Mouse (Mus musculus) brain, embryonic 14.5 days (tissue): ENCODE results near the gene Bora.

Experiments used
- CTCF ChIP-seq: fragments of 200-500 bp; IDR thresholded peaks from 2 replicates; pipeline ENCODE4 v1.5.1; 2012; ENCODE audit warnings: inconsistent platforms, mild to moderate bottlenecking, moderate library complexity, borderline replicate concordance; ENCODE audit not compliant: insufficient read depth, insufficient read length; ENCODE audit errors: extremely low read depth
- POLR2A ChIP-seq: fragments of 200-500 bp; IDR thresholded peaks from 2 replicates; pipeline ENCODE4 v1.6.1; 2012; ENCODE audit warnings: mild to moderate bottlenecking, inconsistent platforms, borderline replicate concordance; ENCODE audit not compliant: poor library complexity, insufficient read depth, insufficient read length, severe bottlenecking; ENCODE audit errors: extremely low read depth

DNA sequence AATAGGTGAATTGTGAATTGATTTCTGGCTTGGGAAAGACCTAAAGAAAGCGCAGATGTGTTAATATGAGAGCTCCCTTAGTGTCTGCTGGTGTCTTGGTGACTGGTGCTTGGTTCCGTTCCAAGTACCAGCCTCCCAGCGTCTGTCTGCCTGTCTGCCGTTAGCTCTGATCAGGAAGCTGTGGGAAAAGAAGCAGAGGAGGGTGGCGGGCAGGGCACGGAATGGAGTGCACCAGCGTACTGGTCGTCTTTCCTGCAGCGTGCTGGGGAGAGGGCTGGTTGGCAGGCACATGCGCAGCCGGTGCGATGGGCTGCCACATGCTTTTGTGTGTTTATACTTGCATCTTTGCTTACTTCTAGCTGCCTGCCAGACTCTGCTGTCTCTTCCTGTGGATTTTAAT, 14.6 kb downstream of the Bora start:
- TF ChIP-seq POLR2A = no peak
- no peak for TF ChIP-seq CTCF
